Mouse (Mus musculus) urinary bladder, adult 2 months (tissue): ENCODE measurements around the gene AC134908.4. TPM values are rescaled to one million over a fixed set of nuclear protein-coding genes. Genes with fewer than 3 reads are reported as not detected.

Source experiments
- polyA plus RNA-seq: library from polyadenylated mRNA; depleted of rRNA; stranded (reverse); fragments of >200 nt; gene quantifications from 2 replicates; pipeline ENCODE4 v1.2.3, GENCODE M21; 2012; rRNA removed

Gene AC134908.4
- polyA plus RNA-seq, 1 experiment = not detected

Other genes starting within 250 kb of the AC134908.4 start
- gene Sox8, start 225.0 kb downstream of the AC134908.4 start, polyA plus RNA-seq = 1.2 and 1.5 TPM in 2 replicates
- 12.5 and 16.6 TPM in 2 replicates for gene Lmf1, start 216.6 kb downstream of the AC134908.4 start, polyA plus RNA-seq
- not detected in 2 replicates for gene Gng13, start 78.5 kb downstream of the AC134908.4 start, polyA plus RNA-seq
- 2.2 TPM in 2 replicates for gene Chtf18, start 68.2 kb downstream of the AC134908.4 start, polyA plus RNA-seq
- gene Rpusd1, start 68.0 kb downstream of the AC134908.4 start, polyA plus RNA-seq = 16.2 and 21.7 TPM in 2 replicates
- gene Mslnl, start 59.6 kb downstream of the AC134908.4 start, polyA plus RNA-seq = 0.73 and 1.1 TPM in 2 replicates
- gene Msln, start 41.3 kb downstream of the AC134908.4 start, polyA plus RNA-seq = 11.1 and 29.7 TPM in 2 replicates
- gene Narfl, start 21.9 kb downstream of the AC134908.4 start, polyA plus RNA-seq = 24.8 and 26.1 TPM in 2 replicates
- 47.5 and 66.1 TPM in 2 replicates for gene Haghl, start 10.0 kb downstream of the AC134908.4 start, polyA plus RNA-seq
- gene Ccdc78, start 9.1 kb downstream of the AC134908.4 start, polyA plus RNA-seq = 0.06 and 0.18 TPM in 2 replicates
- 96.2 and 131 TPM in 2 replicates for gene Fam173a, start 2.8 kb downstream of the AC134908.4 start, polyA plus RNA-seq
- gene Metrn, start 1.5 kb upstream of the AC134908.4 start, polyA plus RNA-seq = 15.4 and 16.5 TPM in 2 replicates
- gene Fbxl16, start 13.4 kb upstream of the AC134908.4 start, polyA plus RNA-seq = 5.0 and 6.9 TPM in 2 replicates
- gene Wdr24, start 28.0 kb upstream of the AC134908.4 start, polyA plus RNA-seq = 23.2 and 27.6 TPM in 2 replicates
- 55.9 and 60.7 TPM in 2 replicates for gene Jmjd8, start 33.2 kb upstream of the AC134908.4 start, polyA plus RNA-seq
- gene Stub1, start 37.7 kb upstream of the AC134908.4 start, polyA plus RNA-seq = 209 and 230 TPM in 2 replicates
- gene Rhbdl1, start 41.6 kb upstream of the AC134908.4 start, polyA plus RNA-seq = 20.7 and 27.5 TPM in 2 replicates
- gene Gm20683, start 46.1 kb upstream of the AC134908.4 start, polyA plus RNA-seq = 16.8 and 20.6 TPM in 2 replicates
- gene Rhot2, start 49.2 kb upstream of the AC134908.4 start, polyA plus RNA-seq = 52.4 and 62.0 TPM in 2 replicates
- gene Wdr90, start 65.8 kb upstream of the AC134908.4 start, polyA plus RNA-seq = 12.0 and 14.4 TPM in 2 replicates
- gene Mcrip2, start 73.1 kb upstream of the AC134908.4 start, polyA plus RNA-seq = 11.0 and 13.6 TPM in 2 replicates
- 61.0 and 67.8 TPM in 2 replicates for gene Mettl26, start 79.4 kb upstream of the AC134908.4 start, polyA plus RNA-seq
- 0.77 and 0.93 TPM in 2 replicates for gene Wfikkn1, start 85.2 kb upstream of the AC134908.4 start, polyA plus RNA-seq
- 36.7 and 44.3 TPM in 2 replicates for gene Rab40c, start 124.1 kb upstream of the AC134908.4 start, polyA plus RNA-seq
- gene Pigq, start 149.3 kb upstream of the AC134908.4 start, polyA plus RNA-seq = 48.7 and 53.5 TPM in 2 replicates
- gene Nhlrc4, start 149.3 kb upstream of the AC134908.4 start, polyA plus RNA-seq = 0.15 TPM in 1 of 2 replicates, not detected in the other
- 0.06 and 0.07 TPM in 2 replicates for gene A930017K11Rik, start 156.9 kb upstream of the AC134908.4 start, polyA plus RNA-seq
- 30.1 and 32.4 TPM in 2 replicates for gene Capn15, start 190.1 kb upstream of the AC134908.4 start, polyA plus RNA-seq